Mouse (Mus musculus) heart, adult 2 months (tissue): ENCODE results near the gene Kcnc3. TPM values are rescaled to one million over a fixed set of nuclear protein-coding genes. Genes with fewer than 3 reads are reported as not detected.
A peak's percentile ranks its signal among the peaks of the same experiment; 100 is the strongest.

Experiments
- DNase-seq, 2 experiments: peaks; one replicate each; pipeline ENCODE4 v3.0.0; 2021
- H3K27ac ChIP-seq: fragments of 200-600 bp; 2 replicates; pipeline ENCODE4 v1.8.1; 2022
- H3K27me3 ChIP-seq: fragments of 200-500 bp; 2 replicates; pipeline ENCODE4 v1.6.1; 2012; ENCODE audit warnings: mild to moderate bottlenecking, low read length, inconsistent platforms, mixed read lengths; ENCODE audit not compliant: control insufficient read depth, insufficient read depth
- H3K36me3 ChIP-seq: fragments of 200-500 bp; 2 replicates; pipeline ENCODE4 v1.6.1; 2012; ENCODE audit warnings: low read length, inconsistent platforms; ENCODE audit not compliant: control insufficient read depth, insufficient read depth
- H3K4me1 ChIP-seq: fragments of 200-500 bp; 2 replicates; pipeline ENCODE4 v1.6.1; 2011; ENCODE audit warnings: low read length; ENCODE audit not compliant: control insufficient read depth, insufficient read depth
- H3K4me3 ChIP-seq: fragments of 200-600 bp; 2 replicates; pipeline ENCODE4 v1.8.1; 2022
- H3K79me2 ChIP-seq: fragments of 200-500 bp; replicated peaks from 2 replicates; pipeline ENCODE4 v1.6.1; 2012; ENCODE audit warnings: mild to moderate bottlenecking, inconsistent platforms, low read length, moderate library complexity, mixed read lengths; ENCODE audit not compliant: control insufficient read depth, insufficient read depth
- H3K9ac ChIP-seq: fragments of 200-500 bp; 2 replicates; pipeline ENCODE4 v1.6.1; 2012; ENCODE audit warnings: low read depth, mild to moderate bottlenecking, control low read depth, inconsistent platforms, low read length, mixed read lengths
- CTCF ChIP-seq: fragments of 200-600 bp; IDR thresholded peaks from 2 replicates; pipeline ENCODE4 v1.8.1; 2022; ENCODE audit warnings: antibody characterized with exemption, mild to moderate bottlenecking, moderate library complexity
- EP300 ChIP-seq: fragments of 200-500 bp; IDR thresholded peaks from 2 replicates; pipeline ENCODE4 v1.6.1; 2011; ENCODE audit warnings: low read depth, low read length, control low read depth; ENCODE audit not compliant: insufficient read depth
- POLR2A ChIP-seq: fragments of 200-500 bp; IDR thresholded peaks from 2 replicates; pipeline ENCODE4 v1.6.1; 2011; ENCODE audit warnings: mild to moderate bottlenecking, low read depth, low read length, control low read depth; ENCODE audit not compliant: insufficient read depth
- WGBS: fragments of 180-500 bp; shearing (Covaris S2); methylation state at CpG from one replicate; pipeline ENCODE4 v1.1.7; 2018; 5-methylcytosine and 5-hydroxymethylcytosine counted together
- intact Hi-C: fragments of 180-260 bp; cut with DNase I; formaldehyde crosslinking; loops from one replicate; pipeline ENCODE4 v1.15.1; 2025
- polyA plus RNA-seq: library from polyadenylated mRNA; depleted of rRNA; stranded (reverse); fragments of >200 nt; gene quantifications from 2 replicates; pipeline ENCODE4 v1.2.3, GENCODE M21; 2012
- total RNA-seq, 2 experiments: library from RNA; stranded (reverse); gene quantifications; 2 replicates each; pipeline ENCODE4 v1.2.3; 2021

Kcnc3 gene
- total and polyA plus RNA-seq, 3 experiments: 2.2 to 3.0 (median 2.9) TPM

DNA sequence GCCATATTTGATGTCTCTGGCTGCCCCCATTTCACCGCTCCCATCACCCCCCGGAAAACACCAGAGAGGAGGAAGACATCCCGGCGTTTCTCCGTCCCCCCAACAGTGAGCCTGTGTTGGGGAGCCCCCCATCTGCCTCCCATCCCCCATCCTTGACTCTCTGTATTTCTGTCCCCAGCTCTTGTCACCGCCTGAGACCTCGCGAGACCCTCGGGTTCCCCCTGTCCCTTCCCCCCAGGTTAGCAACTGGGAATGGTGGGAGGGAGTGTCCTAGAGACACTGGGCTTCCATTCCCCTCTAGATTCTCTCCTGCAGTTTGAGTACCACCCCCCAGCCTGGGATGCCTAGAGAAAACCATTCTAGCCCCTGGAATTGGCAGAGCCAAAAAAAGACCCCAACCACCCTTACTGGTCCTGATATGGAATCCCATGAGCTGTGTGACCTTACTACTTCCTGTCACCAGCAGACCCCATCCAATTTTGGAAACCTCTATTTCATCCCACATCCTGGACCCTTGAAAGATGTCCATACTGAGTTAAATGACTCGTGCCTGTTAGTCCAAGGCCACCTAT lies 10.3 kb downstream of the Kcnc3 start:
- no peaks in the 10 kb centered on the region for H3K36me3 ChIP-seq
- H3K9ac ChIP-seq: no peak overlapping the region
- no peak overlapping the region for H3K4me3 ChIP-seq
- no peak for TF ChIP-seq POLR2A
- TF ChIP-seq EP300: no peak
- no peak for TF ChIP-seq CTCF
- peaks cover 5% of the 10 kb centered on the region for H3K27me3 ChIP-seq
- no peaks in the 10 kb centered on the region for H3K79me2 ChIP-seq
- no peak overlapping the region for H3K27ac ChIP-seq
- no peak for DNase-seq
- intact Hi-C loops: no loop called here
- WGBS: 73% methylated on average over 10 of the region's 10 CpGs
- no peaks in the 10 kb centered on the region for H3K4me1 ChIP-seq

DNA sequence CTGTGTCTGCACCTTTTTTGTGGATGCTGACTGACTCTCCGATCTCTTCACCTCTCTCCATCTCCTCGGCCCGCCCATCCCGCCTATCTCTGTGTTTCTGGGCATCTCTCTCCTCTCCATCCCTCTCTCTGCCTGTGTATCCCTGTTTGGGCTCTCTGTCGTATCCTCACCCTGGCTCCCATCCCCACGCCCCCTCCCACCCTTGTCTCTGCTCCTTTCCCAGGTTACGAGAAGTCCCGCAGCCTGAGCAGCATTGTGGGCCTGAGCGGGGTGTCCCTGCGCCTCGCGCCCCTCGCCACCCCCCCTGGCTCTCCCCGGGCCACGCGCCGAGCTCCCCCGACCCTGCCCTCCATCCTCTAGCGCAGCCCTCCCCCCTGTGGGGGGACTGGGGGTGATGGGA lies 11.2 kb downstream of the Kcnc3 start:
- DNase-seq: no peak
- TF ChIP-seq POLR2A (no peak), CTCF (no peak), EP300 (no peak)
- H3K4me1 ChIP-seq: no peaks in the 10 kb centered on the region
- no peaks in the 10 kb centered on the region for H3K36me3 ChIP-seq
- 14% methylated on average over 19 of the region's 19 CpGs for WGBS
- no peak overlapping the region for H3K9ac ChIP-seq
- no peaks in the 10 kb centered on the region for H3K79me2 ChIP-seq
- intact Hi-C loops: no loop called here
- H3K4me3 ChIP-seq: no peak overlapping the region
- H3K27me3 ChIP-seq: peaks cover 5% of the 10 kb centered on the region
- H3K27ac ChIP-seq: no peak overlapping the region

DNA sequence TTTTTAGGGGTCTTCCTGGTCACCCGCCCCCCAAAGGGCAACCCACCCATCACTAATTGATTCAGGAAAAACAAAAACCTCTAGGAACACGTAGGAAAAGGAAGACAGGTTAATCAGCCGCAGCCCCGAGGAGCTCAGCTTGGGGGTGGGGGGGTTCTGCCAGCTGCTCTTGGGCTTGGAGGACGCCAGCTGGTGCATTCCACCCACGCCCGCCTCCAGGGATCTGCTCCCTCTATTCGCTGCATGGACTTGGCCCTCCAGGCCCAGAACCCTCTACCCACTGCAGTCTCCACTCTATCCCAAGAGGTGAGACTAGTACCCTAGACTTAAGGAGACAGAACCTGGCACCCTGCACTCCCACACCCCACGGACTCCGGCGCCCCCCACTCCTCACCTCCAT lies 12.0 kb downstream of the Kcnc3 start:
- H3K4me3 ChIP-seq: no peak overlapping the region
- no peaks in the 10 kb centered on the region for H3K79me2 ChIP-seq
- DNase-seq: no peak
- no peaks in the 10 kb centered on the region for H3K36me3 ChIP-seq
- WGBS: 14% methylated on average over 11 of the region's 11 CpGs
- no peak overlapping the region for H3K9ac ChIP-seq
- H3K27ac ChIP-seq: no peak overlapping the region
- TF ChIP-seq EP300: no peak
- TF ChIP-seq POLR2A: no peak
- no peak for TF ChIP-seq CTCF
- no peaks in the 10 kb centered on the region for H3K4me1 ChIP-seq
- peaks cover 5% of the 10 kb centered on the region for H3K27me3 ChIP-seq
- intact Hi-C loops: no loop called here

DNA sequence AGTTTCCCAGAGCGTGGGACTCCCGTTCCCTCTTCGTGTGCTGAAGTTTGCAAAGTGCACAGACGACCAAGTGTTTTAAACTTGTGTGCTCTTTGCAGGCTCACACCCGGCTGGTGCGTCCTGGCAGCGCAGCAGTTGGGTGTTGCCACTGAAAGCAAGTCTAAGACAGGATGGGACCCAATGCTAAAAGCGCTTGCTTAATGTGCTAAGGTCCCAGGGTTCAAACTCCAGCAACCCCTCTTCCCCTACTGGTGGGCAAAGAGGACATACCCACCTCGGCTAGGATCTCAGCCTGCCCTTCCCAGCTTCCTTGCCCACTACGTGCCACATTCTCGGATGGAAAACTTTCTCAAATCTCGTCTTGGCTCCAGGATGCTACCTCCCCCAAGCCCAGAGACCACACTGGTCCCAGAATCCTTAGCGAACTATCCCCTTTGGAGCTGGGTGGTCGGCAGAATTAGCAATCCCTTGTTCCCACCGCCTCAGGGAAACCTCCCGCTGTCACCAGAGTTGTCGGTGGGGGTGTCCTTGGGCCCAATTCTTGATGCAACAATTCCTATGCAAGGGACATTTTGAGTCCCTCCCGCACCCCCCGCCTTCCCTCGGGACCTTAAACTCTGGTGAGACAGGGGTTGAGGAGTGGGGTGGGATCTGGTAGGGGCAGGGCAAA lies 12.9 kb downstream of the Kcnc3 start:
- H3K4me1 ChIP-seq: no peaks in the 10 kb centered on the region
- H3K27ac ChIP-seq: no peak overlapping the region
- intact Hi-C loops: no loop called here
- no peaks in the 10 kb centered on the region for H3K79me2 ChIP-seq
- H3K9ac ChIP-seq: no peak overlapping the region
- no peak for DNase-seq
- TF ChIP-seq CTCF: no peak
- TF ChIP-seq POLR2A: no peak
- no peak for TF ChIP-seq EP300
- H3K4me3 ChIP-seq: no peak overlapping the region
- peaks cover 5% of the 10 kb centered on the region for H3K27me3 ChIP-seq
- WGBS: 4% methylated on average over 20 of the region's 20 CpGs
- H3K36me3 ChIP-seq: no peaks in the 10 kb centered on the region

DNA sequence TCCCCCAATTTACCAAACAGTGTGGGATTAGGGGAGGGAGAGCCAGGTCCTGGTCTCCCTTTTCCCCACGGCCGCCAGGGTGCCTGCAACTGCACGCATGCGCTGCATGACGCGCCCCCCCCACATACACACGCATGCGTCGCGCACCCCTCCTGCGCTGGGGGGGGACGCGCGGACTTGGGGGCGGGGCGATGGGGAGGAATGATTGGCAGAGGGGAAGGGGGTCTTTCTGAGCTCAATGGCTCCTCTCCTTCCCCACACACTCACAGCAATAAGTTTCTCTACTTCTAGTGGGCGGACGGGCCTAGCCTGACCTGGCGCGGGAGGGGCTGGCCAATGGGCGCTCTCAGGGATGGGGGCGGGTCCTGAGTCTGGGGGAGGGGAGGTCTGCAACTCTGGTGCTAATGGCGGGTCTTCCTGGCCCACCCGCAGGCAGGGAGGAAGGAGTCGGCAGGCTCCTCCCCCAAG lies 13.7 kb downstream of the Kcnc3 start:
- Histone ChIP-seq H3K27ac (no peak overlapping the region), H3K4me1 (no peaks in the 10 kb centered on the region), H3K79me2 (no peaks in the 10 kb centered on the region), H3K4me3 (no peak overlapping the region), H3K36me3 (no peaks in the 10 kb centered on the region), H3K27me3 (peaks cover 5% of the 10 kb centered on the region), H3K9ac (no peak overlapping the region)
- TF ChIP-seq CTCF: peak; percentile 38
- TF ChIP-seq EP300: no peak
- peak in 1 of 2 experiments; percentile 34 for DNase-seq
- intact Hi-C loops: no loop called here
- WGBS: 2% methylated on average over 25 of the region's 25 CpGs

DNA sequence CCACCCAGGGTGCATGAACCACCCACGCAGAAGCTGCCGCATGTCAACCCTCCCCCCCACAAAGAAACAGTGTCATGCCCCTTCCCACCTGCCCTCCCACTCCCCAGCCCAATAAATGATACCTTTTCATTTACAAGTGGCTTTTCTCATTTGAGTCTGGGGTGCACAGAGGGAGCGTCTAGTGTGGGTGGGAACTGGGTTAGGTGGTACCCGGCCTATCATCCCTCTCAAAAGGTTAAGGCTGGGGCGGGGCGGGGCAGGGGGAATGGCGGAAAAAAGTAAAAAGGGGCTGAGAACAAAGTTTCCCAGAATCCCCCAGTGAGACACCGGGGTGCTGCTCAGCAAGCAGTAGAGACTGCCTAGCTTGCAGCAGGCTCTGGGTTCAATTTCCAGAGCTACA lies 14.2 kb downstream of the Kcnc3 start:
- TF ChIP-seq CTCF: no peak
- TF ChIP-seq POLR2A: no peak
- no peak for TF ChIP-seq EP300
- intact Hi-C loops: no loop called here
- Histone ChIP-seq H3K9ac (no peak overlapping the region), H3K4me1 (no peaks in the 10 kb centered on the region), H3K79me2 (no peaks in the 10 kb centered on the region), H3K27me3 (peaks cover 5% of the 10 kb centered on the region), H3K27ac (no peak overlapping the region), H3K36me3 (no peaks in the 10 kb centered on the region), H3K4me3 (no peak overlapping the region)
- WGBS: 6% methylated on average over 8 of the region's 8 CpGs
- DNase-seq: no peak
